Mouse (Mus musculus) MEL (cell line): Measurements from ENCODE around the gene Polr2c. TPM values are rescaled to one million over a fixed set of nuclear protein-coding genes. Genes with fewer than 3 reads are reported as not detected.

Experiments used
- DNase-seq: peaks from one replicate; pipeline ENCODE4 v3.0.0; 2011; ENCODE audit warnings: low read depth, low spot score
- H3K27ac ChIP-seq: 2 replicates; pipeline ENCODE4 v1.5.1; 2012; ENCODE audit warnings: low read depth, mild to moderate bottlenecking, control low read depth, low read length, moderate library complexity; ENCODE audit not compliant: control insufficient read depth
- H3K27me3 ChIP-seq, 2 experiments: fragments of 150-350 bp in 1 of 2; sonication (generic) in 1 of 2; 2 replicates each; pipeline ENCODE4 v1.6.1; 2012; ENCODE audit warnings: low read length in 2 of 2, mild to moderate bottlenecking in 2 of 2, improper control_type of control experiment in 1 of 2, moderate library complexity in 1 of 2; ENCODE audit not compliant: insufficient read depth in 2 of 2, control insufficient read depth in 1 of 2
- H3K36me3 ChIP-seq, 2 experiments: 2 replicates each; pipeline ENCODE4 v1.6.1; 2012 to 2014; ENCODE audit warnings: low read length in 2 of 2, improper control_type of control experiment in 1 of 2, inconsistent platforms in 1 of 2, mild to moderate bottlenecking in 1 of 2; ENCODE audit not compliant: insufficient read depth in 2 of 2, control insufficient read depth in 1 of 2
- H3K4me1 ChIP-seq, 2 experiments: fragments of 150-350 bp in 1 of 2; sonication (generic) in 1 of 2; 2 replicates each; pipeline ENCODE4 v1.6.1; 2012; ENCODE audit warnings: low read length in 2 of 2, improper control_type of control experiment in 1 of 2, mild to moderate bottlenecking in 1 of 2; ENCODE audit not compliant: insufficient read depth in 2 of 2, control insufficient read depth in 1 of 2
- H3K4me3 ChIP-seq, 2 experiments: fragments of 150-350 bp in 1 of 2; sonication (generic) in 1 of 2; 2 replicates each; pipeline ENCODE4 v1.5.1; 2012; ENCODE audit warnings: low read depth in 2 of 2, low read length in 2 of 2, mild to moderate bottlenecking in 2 of 2, moderate library complexity in 2 of 2, control low read depth in 1 of 2, improper control_type of control experiment in 1 of 2; ENCODE audit not compliant: control insufficient read depth in 1 of 2, insufficient read depth in 1 of 2
- H3K79me2 ChIP-seq: 2 replicates; pipeline ENCODE4 v1.6.1; 2012; ENCODE audit warnings: mild to moderate bottlenecking, low read length, moderate library complexity; ENCODE audit not compliant: control insufficient read depth, poor library complexity, insufficient read depth
- H3K9ac ChIP-seq: 2 replicates; pipeline ENCODE4 v1.6.1; 2012; ENCODE audit warnings: low read depth, mild to moderate bottlenecking, control low read depth, low read length, moderate library complexity; ENCODE audit not compliant: control insufficient read depth, poor library complexity, severe bottlenecking
- H3K9me3 ChIP-seq: fragments of 150-350 bp; sonication (generic); replicated peaks from 2 replicates; pipeline ENCODE4 v1.6.1; 2012; ENCODE audit warnings: mild to moderate bottlenecking, low read length, improper control_type of control experiment, moderate library complexity; ENCODE audit not compliant: insufficient read depth
- ELF1 ChIP-seq: IDR thresholded peaks from 2 replicates; pipeline ENCODE4 v1.6.1; 2014; ENCODE audit warnings: low read depth, mild to moderate bottlenecking, inconsistent platforms, low read length, improper control_type of control experiment, moderate library complexity
- EP300 ChIP-seq, 2 experiments: IDR thresholded peaks; 2 replicates each; pipeline ENCODE4 v1.6.1; 2011; ENCODE audit warnings: improper control_type of control experiment in 2 of 2, low read length in 2 of 2, low read depth in 1 of 2, mild to moderate bottlenecking in 1 of 2
- ETS1 ChIP-seq: IDR thresholded peaks from 2 replicates; pipeline ENCODE4 v1.6.1; 2012; ENCODE audit warnings: low read depth, mild to moderate bottlenecking, inconsistent platforms, low read length, improper control_type of control experiment, moderate library complexity
- HCFC1 ChIP-seq: IDR thresholded peaks from 2 replicates; pipeline ENCODE4 v1.6.1; 2012; ENCODE audit warnings: low read depth, mild to moderate bottlenecking, inconsistent platforms, low read length, improper control_type of control experiment, moderate library complexity
- JUND ChIP-seq: IDR thresholded peaks from 2 replicates; pipeline ENCODE4 v1.6.1; 2011; ENCODE audit warnings: low read depth, mild to moderate bottlenecking, improper control_type of control experiment, low read length
- MAFK ChIP-seq: IDR thresholded peaks from 2 replicates; pipeline ENCODE4 v1.6.1; 2011; ENCODE audit warnings: low read depth, mild to moderate bottlenecking, low read length, improper control_type of control experiment, borderline replicate concordance
- MEF2A ChIP-seq: IDR thresholded peaks from 2 replicates; pipeline ENCODE4 v1.6.1; 2014; ENCODE audit warnings: low read depth, mild to moderate bottlenecking, inconsistent platforms, low read length, improper control_type of control experiment; ENCODE audit not compliant: poor library complexity, insufficient replicate concordance, severe bottlenecking; ENCODE audit errors: extremely low read depth
- MXI1 ChIP-seq: IDR thresholded peaks from 2 replicates; pipeline ENCODE4 v1.6.1; 2011; ENCODE audit warnings: mild to moderate bottlenecking, low read depth, low read length, improper control_type of control experiment
- MYB ChIP-seq: IDR thresholded peaks from 2 replicates; pipeline ENCODE4 v1.6.1; 2011; ENCODE audit warnings: mild to moderate bottlenecking, low read depth, low read length, improper control_type of control experiment
- NELFE ChIP-seq: IDR thresholded peaks from 2 replicates; pipeline ENCODE4 v1.6.1; 2011; ENCODE audit warnings: low read depth, low read length, improper control_type of control experiment
- POLR2AphosphoS5 ChIP-seq: IDR thresholded peaks from 2 replicates; pipeline ENCODE4 v1.6.1; 2012; ENCODE audit warnings: low read depth, borderline replicate concordance, mild to moderate bottlenecking, inconsistent platforms, low read length, moderate library complexity, mixed read lengths
- SMC3 ChIP-seq: IDR thresholded peaks from 2 replicates; pipeline ENCODE4 v1.6.1; 2011; ENCODE audit warnings: low read depth, low read length, improper control_type of control experiment
- TAL1 ChIP-seq: IDR thresholded peaks from 2 replicates; pipeline ENCODE4 v1.6.1; 2012; ENCODE audit warnings: mild to moderate bottlenecking, inconsistent platforms, low read length, moderate library complexity, mixed read lengths
- UBTF ChIP-seq: IDR thresholded peaks from 2 replicates; pipeline ENCODE4 v1.6.1; 2012; ENCODE audit warnings: low read depth, mild to moderate bottlenecking, inconsistent platforms, low read length, improper control_type of control experiment, moderate library complexity, borderline replicate concordance; ENCODE audit not compliant: insufficient read depth
- USF2 ChIP-seq, 2 experiments: IDR thresholded peaks; 2 replicates each; pipeline ENCODE4 v1.6.1; 2011 to 2012; ENCODE audit warnings: improper control_type of control experiment in 2 of 2, low read length in 2 of 2, borderline replicate concordance in 1 of 2, inconsistent platforms in 1 of 2, low read depth in 1 of 2, mild to moderate bottlenecking in 1 of 2; ENCODE audit not compliant: insufficient read depth in 1 of 2
- polyA plus RNA-seq, 2 experiments: library from polyadenylated mRNA; stranded (reverse) in 1 of 2; unstranded in 1 of 2; fragments of >175 nt in 1 of 2; fragments of >200 nt in 1 of 2; gene quantifications; 2 replicates each; pipeline versions ENCODE4 v1.2.1 to v1.2.4; 2012; ENCODE audit warnings: low replicate concordance in 2 of 2, low read depth in 1 of 2; ENCODE audit not compliant: insufficient read length in 2 of 2, insufficient read depth in 1 of 2, missing spikeins in 1 of 2
- total RNA-seq: library from RNA; depleted of rRNA; stranded (reverse); fragments of 300-350 nt; gene quantifications from 2 replicates; pipeline ENCODE4 v1.2.3, GENCODE M21; 2012

Gene Polr2c
- total and polyA plus RNA-seq, 3 experiments: 92.5 to 181 (median 151) TPM

DNA sequence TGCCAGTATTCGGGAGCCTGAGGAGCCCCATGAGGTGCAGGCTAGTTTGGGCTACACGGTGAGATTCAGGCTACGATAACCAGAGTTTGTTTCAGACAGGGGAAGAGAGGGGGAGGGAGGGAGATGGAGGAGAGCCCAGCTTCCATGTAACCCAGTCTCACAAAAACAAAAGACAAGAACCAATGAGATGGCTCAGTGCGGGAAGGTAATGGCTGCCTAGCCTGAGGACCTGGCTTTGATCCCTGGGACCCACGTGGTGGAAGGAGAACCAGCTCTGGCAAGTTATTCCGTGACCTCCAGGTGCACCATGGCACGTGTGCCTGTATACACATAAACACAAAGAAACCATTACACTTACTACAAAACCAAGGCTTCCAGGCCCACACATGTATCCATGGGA, 36.7 kb upstream of the Polr2c start:
- peaks cover 0 to 11% of the 10 kb centered on the region in 2 experiments; a peak in 2 of 4 replicates for H3K36me3 ChIP-seq
- H3K79me2 ChIP-seq: no peaks in the 10 kb centered on the region
- H3K27me3 ChIP-seq: no peaks in the 10 kb centered on the region
- no peak overlapping the region for H3K27ac ChIP-seq
- TF ChIP-seq HCFC1 (no peak), NELFE (no peak), POLR2AphosphoS5 (no peak), SMC3 (no peak), MEF2A (no peak), TAL1 (no peak), MAFK (no peak), UBTF (no peak), MXI1 (no peak)
- H3K4me1 ChIP-seq: no peaks in the 10 kb centered on the region
- no peak overlapping the region for H3K9ac ChIP-seq
- H3K9me3 ChIP-seq: no peaks in the 10 kb centered on the region
- H3K4me3 ChIP-seq: no peak overlapping the region
- no peak for DNase-seq

DNA sequence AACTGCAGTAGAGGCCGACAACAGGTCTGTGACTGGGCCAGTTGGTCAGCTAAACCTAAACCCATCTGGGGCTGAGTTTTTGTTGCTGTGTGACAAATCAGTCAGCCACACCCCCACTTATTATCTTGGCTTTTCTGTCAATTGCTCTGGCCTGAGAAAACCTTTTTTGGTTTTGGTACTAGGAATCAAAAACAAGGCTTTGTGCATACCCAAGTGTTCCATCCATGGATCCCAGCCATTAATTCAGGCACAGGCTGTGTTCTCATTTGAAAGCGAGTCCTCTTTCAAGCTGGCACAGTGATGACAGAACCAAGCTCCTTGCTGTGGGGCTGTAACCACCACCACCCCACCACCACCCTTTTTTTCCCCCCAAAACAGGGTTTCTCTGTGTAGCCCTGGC, 35.9 kb upstream of the Polr2c start:
- H3K36me3 ChIP-seq: peaks cover 0 to 19% of the 10 kb centered on the region in 2 experiments; a peak in 2 of 4 replicates
- no peaks in the 10 kb centered on the region for H3K4me1 ChIP-seq
- H3K79me2 ChIP-seq: no peaks in the 10 kb centered on the region
- H3K4me3 ChIP-seq: no peak overlapping the region
- TF ChIP-seq EP300 (IDR thresholded peaks at IDR 0.05; ENCODE audit: low read depth in 1 of 2, low read length in 2 of 2): no peak
- TF ChIP-seq MYB: no peak
- no peak for TF ChIP-seq ELF1
- TF ChIP-seq JUND: no peak
- TF ChIP-seq USF2 (IDR thresholded peaks at IDR 0.05; ENCODE audit: borderline replicate concordance in 1 of 2, insufficient read depth in 1 of 2, low read depth in 1 of 2, low read length in 2 of 2): no peak
- no peak for TF ChIP-seq ETS1
- no peak for TF ChIP-seq MAFK
- no peak overlapping the region for H3K9ac ChIP-seq
- no peak overlapping the region for H3K27ac ChIP-seq
- no peak for DNase-seq
- H3K9me3 ChIP-seq: no peaks in the 10 kb centered on the region
- no peaks in the 10 kb centered on the region for H3K27me3 ChIP-seq
